Mouse (Mus musculus): ENCODE measurements around the gene Tm4sf4. TPM values are rescaled to one million over a fixed set of nuclear protein-coding genes. Genes with fewer than 3 reads are reported as not detected.

Gene Tm4sf4
- polyA plus RNA-seq, 1 experiment from 2014 or later, result not detected

DNA sequence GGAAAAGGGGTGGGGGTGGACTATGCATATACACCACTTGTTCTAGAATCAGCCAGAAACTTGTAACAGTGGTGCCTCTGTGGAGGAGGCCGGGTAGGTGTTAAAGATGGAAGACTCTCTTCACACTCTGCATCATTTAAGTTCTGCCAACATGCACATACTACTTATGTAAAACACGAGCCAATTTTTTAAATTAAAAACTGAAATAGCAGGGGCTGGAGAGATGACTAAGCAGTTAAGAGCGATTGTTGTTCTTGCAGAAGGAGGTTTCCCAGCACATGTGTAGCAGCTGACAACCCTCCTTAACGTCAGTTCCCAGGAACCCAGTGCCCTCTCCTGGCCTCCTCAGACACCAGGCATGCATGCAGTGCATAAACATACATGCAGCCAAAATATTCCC lies 55.5 kb downstream of the Tm4sf4 start:
- H3K4me1 ChIP-seq, result no peaks in the 10 kb centered on the region
- 0 out of 2 replicates have a peak, but pooled peaks cover 3% of the 10 kb centered on the region for H3K36me3 ChIP-seq (ENCODE audit: poor library complexity, severe bottlenecking)
- WGBS, result 89% methylated on average over 4 of the region's 4 CpGs
- no peak overlapping the region for H3K4me3 ChIP-seq
- no peak for ATAC-seq
- no peaks in the 10 kb centered on the region for H3K27me3 ChIP-seq
- H3K4me2 ChIP-seq, result no peak overlapping the region
- H3K27ac ChIP-seq, result no peak overlapping the region
- H3K9me3 ChIP-seq (replicated peaks), result no peaks in the 10 kb centered on the region
- no peak overlapping the region for H3K9ac ChIP-seq

DNA sequence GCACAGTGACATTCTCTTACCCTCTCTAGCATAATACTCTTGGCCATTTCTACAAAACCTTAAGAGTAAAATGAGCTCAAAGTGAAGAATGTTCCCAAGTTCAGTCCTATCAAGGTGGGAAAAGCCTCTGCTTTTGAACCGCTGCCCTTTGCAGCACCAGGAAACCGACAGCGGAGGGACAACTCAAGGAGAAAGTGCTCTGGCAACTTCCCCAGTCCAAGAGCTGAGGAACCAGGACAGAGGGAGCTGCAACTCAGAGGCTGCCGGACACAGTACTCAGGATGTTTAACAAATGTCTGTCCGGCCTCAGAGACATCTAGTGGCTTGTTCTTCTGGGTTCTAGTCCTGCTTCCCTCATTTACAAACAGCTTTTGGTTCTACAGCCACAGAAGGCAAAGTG lies 56.9 kb downstream of the Tm4sf4 start:
- 91% methylated on average over 5 of the region's 5 CpGs for WGBS
- H3K27ac ChIP-seq, result no peak overlapping the region
- no peaks in the 10 kb centered on the region for H3K9me3 ChIP-seq (replicated peaks)
- ATAC-seq, result no peak
- H3K4me3 ChIP-seq, result no peak overlapping the region
- H3K4me1 ChIP-seq, result no peaks in the 10 kb centered on the region
- no peaks in the 10 kb centered on the region for H3K36me3 ChIP-seq (ENCODE audit: poor library complexity, severe bottlenecking)
- H3K9ac ChIP-seq, result no peak overlapping the region
- no peaks in the 10 kb centered on the region for H3K27me3 ChIP-seq
- H3K4me2 ChIP-seq, result no peak overlapping the region

DNA sequence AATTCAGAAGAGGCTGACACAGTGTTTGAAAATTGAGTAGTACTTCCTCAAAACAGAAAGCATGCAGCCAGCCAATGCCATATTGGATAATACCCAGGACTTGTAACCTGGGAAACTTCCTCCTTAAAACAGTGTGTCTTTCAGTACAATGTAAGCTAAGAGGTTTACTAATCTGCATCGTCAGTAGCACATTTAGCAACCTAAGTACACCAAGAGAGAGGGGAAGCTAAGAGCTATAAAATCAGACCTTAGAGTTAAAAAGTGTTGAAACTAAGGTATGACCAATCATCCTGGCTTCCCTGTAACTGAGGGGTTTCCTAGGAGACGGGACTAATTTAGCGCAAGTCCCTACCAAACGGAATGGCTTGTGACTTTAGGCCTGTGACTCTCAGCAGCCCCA lies 61.0 kb downstream of the Tm4sf4 start:
- H3K9ac ChIP-seq, result no peak overlapping the region
- no peak overlapping the region for H3K4me3 ChIP-seq
- H3K27ac ChIP-seq, result no peak overlapping the region
- H3K27me3 ChIP-seq, result no peaks in the 10 kb centered on the region
- no peaks in the 10 kb centered on the region for H3K36me3 ChIP-seq (ENCODE audit: poor library complexity, severe bottlenecking)
- no peaks in the 10 kb centered on the region; the same call in 1 of the 2 replicates for H3K9me3 ChIP-seq (replicated peaks)
- WGBS, result 88% methylated on average over 4 of the region's 4 CpGs
- no peaks in the 10 kb centered on the region for H3K4me1 ChIP-seq
- no peak for ATAC-seq
- no peak overlapping the region for H3K4me2 ChIP-seq

DNA sequence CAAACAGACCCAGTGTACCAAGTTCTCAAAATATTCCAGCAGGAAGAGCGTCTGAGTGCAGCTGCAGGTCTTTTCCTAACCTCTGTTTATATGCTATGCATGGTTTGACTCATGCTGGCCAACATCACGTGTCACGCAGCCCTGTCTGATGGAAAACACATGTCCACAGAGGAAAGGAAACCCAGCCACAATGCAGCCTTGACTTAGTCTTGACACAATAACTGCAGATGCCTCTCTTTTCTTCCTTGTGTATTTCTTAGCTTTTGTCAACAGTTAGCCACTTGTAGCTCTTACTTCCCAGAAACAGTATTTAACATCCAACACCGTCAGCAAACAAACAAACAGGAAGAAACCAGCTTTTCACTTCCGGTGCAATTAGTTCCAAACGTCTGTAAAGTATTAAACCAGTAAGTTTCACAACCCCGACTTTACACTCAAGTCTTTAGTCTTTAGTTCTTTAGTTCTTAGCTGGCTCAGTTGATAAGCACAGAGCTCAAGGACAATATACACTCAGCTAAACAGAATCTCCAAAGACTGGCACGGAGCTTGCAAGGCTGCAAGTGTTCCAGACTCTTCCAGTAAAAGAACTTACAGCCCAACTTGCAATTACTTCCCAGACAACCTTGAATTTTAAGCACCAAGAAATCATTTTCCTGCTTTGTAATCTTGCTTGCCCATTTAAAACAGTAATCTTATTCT lies 62.5 kb downstream of the Tm4sf4 start:
- ATAC-seq, result no peak
- Histone ChIP-seq H3K4me1 (no peaks in the 10 kb centered on the region), H3K27ac (no peak overlapping the region), H3K9ac (no peak overlapping the region), H3K36me3 (ENCODE audit: poor library complexity, severe bottlenecking) (no peaks in the 10 kb centered on the region), H3K9me3 (replicated peaks) (no peaks in the 10 kb centered on the region; the same call in 1 of the 2 replicates), H3K27me3 (no peaks in the 10 kb centered on the region), H3K4me2 (no peak overlapping the region), H3K4me3 (no peak overlapping the region)
- 84% methylated on average over 8 of the region's 8 CpGs for WGBS

Other genes with a start within 250 kb of the Tm4sf4 start
- 11.5 and 12.0 TPM in 2 replicates for gene Tm4sf1, start 123.3 kb upstream of the Tm4sf4 start, polyA plus RNA-seq (2015; fragmentation: Nextera tagmentation; extraction: Ambion mirVana)
- gene Wwtr1, start 150.6 kb downstream of the Tm4sf4 start, polyA plus RNA-seq (2015; fragmentation: Nextera tagmentation; extraction: Ambion mirVana), result 11.5 and 12.2 TPM in 2 replicates
- 79.8 and 96.3 TPM in 2 replicates for gene Commd2, start 226.4 kb downstream of the Tm4sf4 start, polyA plus RNA-seq (2015; fragmentation: Nextera tagmentation; extraction: Ambion mirVana)